ENCODE assay signal across 8 mouse cellular contexts in genomic region chr11:98962421-98963095, GRCm38 (mm10). TPM values are rescaled to one million over a fixed set of nuclear protein-coding genes. Genes with fewer than 3 reads are reported as not detected.
DNase-seq lines count a peak whose midpoint lies in the region; ATAC-seq lines count a peak whose summit lies in the region.

No protein-coding gene starts in this region.

- WGBS in kidney, embryonic 14.5 days = 9% methylated on average over 12 of the region's 12 CpGs
- 2% methylated on average over 12 of the region's 12 CpGs for WGBS in embryonic facial prominence, embryonic 10.5 days
- WGBS in hindbrain, embryonic 15.5 days = 11% methylated on average over 12 of the region's 12 CpGs
- 14% methylated on average over 12 of the region's 12 CpGs for WGBS in midbrain, embryonic 15.5 days

- no peaks in the 10 kb centered on the region for H3K27me3 ChIP-seq in kidney, embryonic 14.5 days (ENCODE audit: control insufficient read depth, insufficient read depth, low read length)
- peaks cover 9% of the 10 kb centered on the region; the same call in 1 of the 2 replicates for H3K27me3 ChIP-seq in embryonic facial prominence, embryonic 10.5 days (replicated peaks; ENCODE audit: low read depth, poor library complexity, severe bottlenecking)
- H3K27me3 ChIP-seq in hindbrain, embryonic 15.5 days = no peaks in the 10 kb centered on the region
- peaks cover 15% of the 10 kb centered on the region for H3K27me3 ChIP-seq in midbrain, embryonic 15.5 days (replicated peaks)

- H3K4me1 ChIP-seq in kidney, embryonic 14.5 days (ENCODE audit: control insufficient read depth, insufficient read depth, low read length) = peaks cover 81% of the 10 kb centered on the region
- H3K4me1 ChIP-seq in embryonic facial prominence, embryonic 10.5 days = peaks cover 90% of the 10 kb centered on the region
- peaks cover 88% of the 10 kb centered on the region for H3K4me1 ChIP-seq in hindbrain, embryonic 15.5 days (replicated peaks)
- peaks cover 87% of the 10 kb centered on the region for H3K4me1 ChIP-seq in midbrain, embryonic 15.5 days

- ATAC-seq in kidney, embryonic 14.5 days (ENCODE audit: low FRiP score, low TSS enrichment) = no peak
- ATAC-seq in hindbrain, embryonic 15.5 days (ENCODE audit: low FRiP score, low read depth) = no peak
- ATAC-seq in midbrain, embryonic 15.5 days (replicated peaks) = no peak
- no peak for ATAC-seq in monocyte, adult 5-6 weeks (replicated peaks; ENCODE audit: insufficient number of reproducible peaks, low FRiP score, low TSS enrichment, poor library complexity, severe bottlenecking)

- H3K4me2 ChIP-seq in kidney, embryonic 14.5 days (replicated peaks; ENCODE audit: low read depth, low read length) = peak overlapping the region; percentile 99
- peak overlapping the region; percentile 98 for H3K4me2 ChIP-seq in hindbrain, embryonic 15.5 days
- peak overlapping the region; percentile 91 for H3K4me2 ChIP-seq in midbrain, embryonic 15.5 days

- DNase-seq in kidney, postnatal 36 days = no peak
- DNase-seq in embryonic facial prominence, embryonic 10.5 days (ENCODE audit: low spot score) = peak; percentile 35
- no peak for DNase-seq in cerebellum, postnatal 4 days (ENCODE audit: low spot score in 2 of 2)
- DNase-seq in testis, postnatal 14 days (ENCODE audit: low spot score) = no peak

- peak overlapping the region; percentile 76; the same call in 1 of the 2 replicates for H3K9ac ChIP-seq in kidney, embryonic 14.5 days (ENCODE audit: low read depth, low read length)
- H3K9ac ChIP-seq in hindbrain, embryonic 15.5 days = peak overlapping the region; percentile 61
- H3K9ac ChIP-seq in midbrain, embryonic 15.5 days = no peak overlapping the region

- H3K27ac ChIP-seq in kidney, embryonic 14.5 days (ENCODE audit: low read depth, low read length) = peak overlapping the region; percentile 91
- H3K27ac ChIP-seq in embryonic facial prominence, embryonic 10.5 days (replicated peaks) = peak overlapping the region; percentile 89
- H3K27ac ChIP-seq in hindbrain, embryonic 15.5 days (replicated peaks) = peak overlapping the region; percentile 85
- H3K27ac ChIP-seq in midbrain, embryonic 15.5 days = no peak overlapping the region

- no peaks in the 10 kb centered on the region for H3K9me3 ChIP-seq in kidney, embryonic 14.5 days (ENCODE audit: control insufficient read depth, low read length)
- no peaks in the 10 kb centered on the region for H3K9me3 ChIP-seq in embryonic facial prominence, embryonic 10.5 days
- H3K9me3 ChIP-seq in hindbrain, embryonic 15.5 days = no peaks in the 10 kb centered on the region
- no peaks in the 10 kb centered on the region for H3K9me3 ChIP-seq in midbrain, embryonic 15.5 days

- peak overlapping the region; percentile 75 for H3K4me3 ChIP-seq in kidney, embryonic 14.5 days (ENCODE audit: low read length)
- peak overlapping the region; percentile 77 for H3K4me3 ChIP-seq in embryonic facial prominence, embryonic 10.5 days
- peak overlapping the region; percentile 71 for H3K4me3 ChIP-seq in hindbrain, embryonic 15.5 days
- peak overlapping the region; percentile 9; the same call in 1 of the 2 replicates for H3K4me3 ChIP-seq in midbrain, embryonic 15.5 days

- peaks cover 11% of the 10 kb centered on the region for H3K36me3 ChIP-seq in kidney, embryonic 14.5 days (ENCODE audit: control insufficient read depth, insufficient read depth, low read length)
- peaks cover 28% of the 10 kb centered on the region for H3K36me3 ChIP-seq in embryonic facial prominence, embryonic 10.5 days (replicated peaks)
- H3K36me3 ChIP-seq in hindbrain, embryonic 15.5 days = no peaks in the 10 kb centered on the region
- H3K36me3 ChIP-seq in midbrain, embryonic 15.5 days (replicated peaks) = no peaks in the 10 kb centered on the region

RNA-seq across cellular contexts. Expression of gene Gjd3, which starts 20.3 kb away (rescaled TPM):
- polyA plus RNA-seq in kidney, embryonic 14.5 days (2014; fragmentation: Nextera tagmentation; extraction: Ambion mirVana) = 0.64 TPM in 1 of 2 replicates, not detected in the other
- 0.25 TPM in 1 of 2 replicates, not detected in the other for polyA plus RNA-seq in embryonic facial prominence, embryonic 10.5 days (2016; fragmentation: Nextera tagmentation; extraction: Ambion mirVana)
- 1.8 and 3.1 TPM in 2 replicates for polyA plus RNA-seq in hindbrain, embryonic 15.5 days (2015; fragmentation: Nextera tagmentation; extraction: Ambion mirVana)
- 1.4 and 2.4 TPM in 2 replicates for polyA plus RNA-seq in midbrain, embryonic 15.5 days (2015; fragmentation: Nextera tagmentation; extraction: Ambion mirVana)
- not detected in 3 replicates for total RNA-seq in monocyte, adult 5-6 weeks (2017)

RNA-seq across cellular contexts. Expression of gene Rara, which starts 34.9 kb away (rescaled TPM):
- polyA plus RNA-seq in kidney, embryonic 14.5 days (2014; fragmentation: Nextera tagmentation; extraction: Ambion mirVana) = 27.7 and 36.7 TPM in 2 replicates
- polyA plus RNA-seq in embryonic facial prominence, embryonic 10.5 days (2016; fragmentation: Nextera tagmentation; extraction: Ambion mirVana) = 34.0 and 35.6 TPM in 2 replicates
- polyA plus RNA-seq in hindbrain, embryonic 15.5 days (2015; fragmentation: Nextera tagmentation; extraction: Ambion mirVana) = 11.4 and 16.8 TPM in 2 replicates
- 9.7 and 10.5 TPM in 2 replicates for polyA plus RNA-seq in midbrain, embryonic 15.5 days (2015; fragmentation: Nextera tagmentation; extraction: Ambion mirVana)
- 61.0 to 76.9 TPM (median 62.9 TPM) in 3 replicates for total RNA-seq in monocyte, adult 5-6 weeks (2017)

RNA-seq across cellular contexts. Expression of gene Cdc6, which starts 55.0 kb away (rescaled TPM):
- 32.5 and 44.1 TPM in 2 replicates for polyA plus RNA-seq in kidney, embryonic 14.5 days (2014; fragmentation: Nextera tagmentation; extraction: Ambion mirVana)
- polyA plus RNA-seq in embryonic facial prominence, embryonic 10.5 days (2016; fragmentation: Nextera tagmentation; extraction: Ambion mirVana) = 65.1 and 69.1 TPM in 2 replicates
- polyA plus RNA-seq in hindbrain, embryonic 15.5 days (2015; fragmentation: Nextera tagmentation; extraction: Ambion mirVana) = 5.5 and 6.0 TPM in 2 replicates
- polyA plus RNA-seq in midbrain, embryonic 15.5 days (2015; fragmentation: Nextera tagmentation; extraction: Ambion mirVana) = 3.9 and 4.2 TPM in 2 replicates
- total RNA-seq in monocyte, adult 5-6 weeks (2017) = 0.67 to 1.7 TPM (median 0.75 TPM) in 3 replicates

Comparison
In these comparisons a context has a peak if more than half of its experiments do, and no peak if none do; other contexts are left out.
1. H3K4me3 ChIP-seq: peak in every context shown above with its lines; median percentile 77 in embryonic facial prominence, embryonic 10.5 days; 75 in kidney, embryonic 14.5 days; 71 in hindbrain, embryonic 15.5 days; 9 in midbrain, embryonic 15.5 days.